Mouse (Mus musculus) heart, adult 8-10 months (tissue): Measurements from ENCODE around the gene Slc43a1. TPM values are rescaled to one million over a fixed set of nuclear protein-coding genes. Genes with fewer than 3 reads are reported as not detected.
A peak's percentile ranks its signal among the peaks of the same experiment; 100 is the strongest.

Experiments used
- DNase-seq: peaks from one replicate; pipeline ENCODE4 v3.0.0; 2022; ENCODE audit warnings: low spot score
- total RNA-seq, 4 experiments: library from RNA; stranded (reverse); gene quantifications; 2 replicates each; pipeline ENCODE4 v1.2.4; 2022

Gene Slc43a1
- total RNA-seq, 4 experiments from 2014 or later, result 1.6 to 2.8 (median 2.2) TPM

- peak; percentile 48 for DNase-seq
Observed at GRCm38 (mm10) chr2:84865616-84866571, 27.2 kb downstream of the Slc43a1 start.

- DNase-seq, result peak; percentile 60
Observed at GRCm38 (mm10) chr2:84868521-84868943, 29.9 kb downstream of the Slc43a1 start.

GRCm38 (mm10) chr2:84868977-84869376 is 30.3 kb downstream of the Slc43a1 start:
- no peak for DNase-seq

- no peak for DNase-seq
Observed at GRCm38 (mm10) chr2:84870623-84871160, 32.0 kb downstream of the Slc43a1 start.

- DNase-seq, result no peak
Observed at GRCm38 (mm10) chr2:84872105-84872716, 33.6 kb downstream of the Slc43a1 start.

GRCm38 (mm10) chr2:84875842-84876241 is 37.2 kb downstream of the Slc43a1 start:
- DNase-seq, result no peak

- no peak for DNase-seq
Observed at GRCm38 (mm10) chr2:84880590-84880989, 41.9 kb downstream of the Slc43a1 start.

- DNase-seq, result peak; percentile 35
Observed at GRCm38 (mm10) chr2:84882606-84883005, 44.0 kb downstream of the Slc43a1 start.

GRCm38 (mm10) chr2:84883084-84883483 is 44.4 kb downstream of the Slc43a1 start:
- no peak for DNase-seq

- no peak for DNase-seq
Observed at GRCm38 (mm10) chr2:84883530-84883929, 44.9 kb downstream of the Slc43a1 start.

- no peak for DNase-seq
Observed at GRCm38 (mm10) chr2:84883942-84884341, 45.3 kb downstream of the Slc43a1 start.

GRCm38 (mm10) chr2:84884611-84885010 is 46.0 kb downstream of the Slc43a1 start:
- no peak for DNase-seq

GRCm38 (mm10) chr2:84885084-84886055 is 46.7 kb downstream of the Slc43a1 start:
- DNase-seq, result no peak

- no peak for DNase-seq
Observed at GRCm38 (mm10) chr2:84886234-84886731, 47.6 kb downstream of the Slc43a1 start, which contains the start of gene Rtn4rl2. Gene Rtn4rl2, minus strand, starts transcription at chr2:84886710.

- peak; percentile 50 for DNase-seq
Observed at GRCm38 (mm10) chr2:84886821-84887281, 48.2 kb downstream of the Slc43a1 start.

- DNase-seq, result peak; percentile 43
Observed at GRCm38 (mm10) chr2:84887411-84888271, 49.0 kb downstream of the Slc43a1 start.

GRCm38 (mm10) chr2:84888657-84889315 is 50.1 kb downstream of the Slc43a1 start:
- DNase-seq, result peak; percentile 85

GRCm38 (mm10) chr2:84889316-84890044 is 50.8 kb downstream of the Slc43a1 start:
- DNase-seq, result no peak

GRCm38 (mm10) chr2:84890045-84890340 is 51.3 kb downstream of the Slc43a1 start:
- peak; percentile 86 for DNase-seq
